Mouse (Mus musculus): Measurements from ENCODE around the gene Cc2d1a. TPM values are rescaled to one million over a fixed set of nuclear protein-coding genes. Genes with fewer than 3 reads are reported as not detected.

Gene Cc2d1a
- polyA plus RNA-seq, 1 experiment from 2014 or later = 16.9 TPM

GRCm38 (mm10) chr8:84170096-84170495, 22.4 kb upstream of the Cc2d1a start:
- ATAC-seq = no peak
- Histone ChIP-seq H3K9ac (ENCODE audit: low read depth, low read length) (no peak overlapping the region), H3K4me3 (ENCODE audit: low read depth, low read length) (no peak overlapping the region), H3K4me1 (replicated peaks; ENCODE audit: control insufficient read depth, insufficient read depth, low read length) (no peaks in the 10 kb centered on the region), H3K36me3 (ENCODE audit: control insufficient read depth, insufficient read depth) (peaks cover 14% of the 10 kb centered on the region; the same call in 1 of the 2 replicates), H3K27me3 (replicated peaks; ENCODE audit: control insufficient read depth, insufficient read depth, low read length) (no peaks in the 10 kb centered on the region), H3K4me2 (replicated peaks; ENCODE audit: low read depth) (no peak overlapping the region), H3K27ac (ENCODE audit: low read depth, low read length) (no peak overlapping the region), H3K9me3 (ENCODE audit: control insufficient read depth) (no peaks in the 10 kb centered on the region)
- no peak for TF ChIP-seq CTCF (IDR thresholded peaks at IDR 0.05; ENCODE audit: low read depth)
- WGBS = 87% methylated on average over 5 of the region's 5 CpGs

DNA sequence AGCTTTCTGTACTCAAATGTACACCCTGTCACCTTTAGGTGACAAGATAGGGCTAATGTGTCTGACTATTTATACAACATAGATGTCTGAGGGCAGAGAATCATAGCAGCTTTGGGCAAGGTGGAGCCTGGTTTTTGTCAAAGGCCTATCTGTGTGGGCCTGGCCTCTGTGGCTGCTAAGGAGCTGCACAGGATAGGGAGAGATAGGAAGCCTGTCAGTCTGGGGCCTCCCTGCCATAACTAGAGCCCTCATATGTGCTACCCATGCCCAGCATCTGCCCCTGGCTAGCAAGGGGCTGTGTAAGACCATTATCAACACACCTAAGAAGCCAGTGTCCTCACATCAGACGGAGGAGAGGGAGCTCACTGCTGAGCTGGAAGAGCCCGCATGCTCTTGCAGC, 20.0 kb upstream of the Cc2d1a start:
- ATAC-seq = no peak
- no peak overlapping the region for H3K4me2 ChIP-seq (replicated peaks; ENCODE audit: low read depth)
- H3K36me3 ChIP-seq (ENCODE audit: control insufficient read depth, insufficient read depth) = 0 out of 2 replicates have a peak, but pooled peaks cover 4% of the 10 kb centered on the region
- H3K9me3 ChIP-seq (ENCODE audit: control insufficient read depth) = no peaks in the 10 kb centered on the region
- H3K27ac ChIP-seq (ENCODE audit: low read depth, low read length) = no peak overlapping the region
- no peak overlapping the region for H3K4me3 ChIP-seq (ENCODE audit: low read depth, low read length)
- 88% methylated on average over 2 of the region's 2 CpGs for WGBS
- H3K27me3 ChIP-seq (replicated peaks; ENCODE audit: control insufficient read depth, insufficient read depth, low read length) = no peaks in the 10 kb centered on the region
- H3K4me1 ChIP-seq (replicated peaks; ENCODE audit: control insufficient read depth, insufficient read depth, low read length) = no peaks in the 10 kb centered on the region
- TF ChIP-seq CTCF (IDR thresholded peaks at IDR 0.05; ENCODE audit: low read depth) = no peak
- H3K9ac ChIP-seq (ENCODE audit: low read depth, low read length) = no peak overlapping the region

- Histone ChIP-seq H3K4me3 (ENCODE audit: low read depth, low read length) (no peak overlapping the region), H3K4me1 (replicated peaks; ENCODE audit: control insufficient read depth, insufficient read depth, low read length) (no peaks in the 10 kb centered on the region), H3K9me3 (ENCODE audit: control insufficient read depth) (no peaks in the 10 kb centered on the region), H3K27me3 (replicated peaks; ENCODE audit: control insufficient read depth, insufficient read depth, low read length) (no peaks in the 10 kb centered on the region), H3K9ac (ENCODE audit: low read depth, low read length) (no peak overlapping the region), H3K36me3 (ENCODE audit: control insufficient read depth, insufficient read depth) (no peaks in the 10 kb centered on the region), H3K4me2 (replicated peaks; ENCODE audit: low read depth) (no peak overlapping the region), H3K27ac (ENCODE audit: low read depth, low read length) (no peak overlapping the region)
- no peak for TF ChIP-seq CTCF (IDR thresholded peaks at IDR 0.05; ENCODE audit: low read depth)
- WGBS = 89% methylated on average over 4 of the region's 4 CpGs
- ATAC-seq = no peak
Measured at GRCm38 (mm10) chr8:84157620-84158019, 9.9 kb upstream of the Cc2d1a start.

- Histone ChIP-seq H3K4me2 (replicated peaks; ENCODE audit: low read depth) (no peak overlapping the region), H3K4me1 (replicated peaks; ENCODE audit: control insufficient read depth, insufficient read depth, low read length) (no peaks in the 10 kb centered on the region), H3K9ac (ENCODE audit: low read depth, low read length) (no peak overlapping the region), H3K27me3 (replicated peaks; ENCODE audit: control insufficient read depth, insufficient read depth, low read length) (no peaks in the 10 kb centered on the region), H3K27ac (ENCODE audit: low read depth, low read length) (no peak overlapping the region), H3K4me3 (ENCODE audit: low read depth, low read length) (no peak overlapping the region), H3K9me3 (ENCODE audit: control insufficient read depth) (no peaks in the 10 kb centered on the region), H3K36me3 (ENCODE audit: control insufficient read depth, insufficient read depth) (peaks cover 4% of the 10 kb centered on the region; the same call in 1 of the 2 replicates)
- ATAC-seq = no peak
- 49% methylated on average over 3 of the region's 3 CpGs for WGBS
- TF ChIP-seq CTCF (IDR thresholded peaks at IDR 0.05; ENCODE audit: low read depth) = no peak
Measured at GRCm38 (mm10) chr8:84149181-84149580, 1.4 kb upstream of the Cc2d1a start.

DNA sequence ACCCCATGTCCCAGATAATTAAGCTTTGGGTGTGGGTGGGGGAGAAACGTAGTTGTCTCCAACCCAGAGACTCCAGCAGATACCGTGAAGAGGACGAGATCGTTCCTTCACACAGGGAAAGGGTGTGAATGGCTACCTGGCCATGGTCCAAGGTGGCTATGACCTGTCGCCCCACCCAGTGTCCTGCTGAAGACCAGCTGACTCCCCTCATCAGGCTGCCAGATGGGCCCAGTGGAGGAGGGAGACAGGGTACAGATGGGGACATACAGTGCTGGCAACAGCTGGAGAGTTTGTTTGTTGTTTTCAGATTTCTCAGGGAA, 755 bp upstream of the Cc2d1a start:
- no peaks in the 10 kb centered on the region for H3K27me3 ChIP-seq (replicated peaks; ENCODE audit: control insufficient read depth, insufficient read depth, low read length)

GRCm38 (mm10) chr8:84147324-84147766, 391 bp downstream of the Cc2d1a start:
- Histone ChIP-seq H3K27me3 (replicated peaks; ENCODE audit: control insufficient read depth, insufficient read depth, low read length) (no peaks in the 10 kb centered on the region), H3K4me2 (replicated peaks; ENCODE audit: low read depth) (peak overlapping the region; percentile 76), H3K9me3 (ENCODE audit: control insufficient read depth) (no peaks in the 10 kb centered on the region), H3K9ac (ENCODE audit: low read depth, low read length) (peak overlapping the region; percentile 72), H3K36me3 (ENCODE audit: control insufficient read depth, insufficient read depth) (peaks cover 22% of the 10 kb centered on the region), H3K4me1 (replicated peaks; ENCODE audit: control insufficient read depth, insufficient read depth, low read length) (no peaks in the 10 kb centered on the region), H3K27ac (ENCODE audit: low read depth, low read length) (peak overlapping the region; percentile 86), H3K4me3 (ENCODE audit: low read depth, low read length) (peak overlapping the region; percentile 53)
- WGBS = 5% methylated on average over 14 of the region's 14 CpGs
- ATAC-seq = peak; percentile 89
- TF ChIP-seq CTCF (IDR thresholded peaks at IDR 0.05; ENCODE audit: low read depth) = peak; percentile 19; the same call in 1 of the 2 replicates

More for the DNA sequence above, 755 bp upstream of the Cc2d1a start:
- no peak for TF ChIP-seq CTCF (IDR thresholded peaks at IDR 0.05; ENCODE audit: low read depth)
- Histone ChIP-seq H3K4me1 (replicated peaks; ENCODE audit: control insufficient read depth, insufficient read depth, low read length) (no peaks in the 10 kb centered on the region), H3K4me3 (ENCODE audit: low read depth, low read length) (no peak overlapping the region), H3K36me3 (ENCODE audit: control insufficient read depth, insufficient read depth) (peaks cover 11% of the 10 kb centered on the region), H3K9ac (ENCODE audit: low read depth, low read length) (no peak overlapping the region), H3K27ac (ENCODE audit: low read depth, low read length) (no peak overlapping the region), H3K9me3 (ENCODE audit: control insufficient read depth) (no peaks in the 10 kb centered on the region), H3K4me2 (replicated peaks; ENCODE audit: low read depth) (0 out of 2 replicates have a peak overlapping the region, but pooled peaks have one; percentile 76)
- WGBS = 85% methylated on average over 5 of the region's 5 CpGs
- no peak for ATAC-seq
